Mouse (Mus musculus): ENCODE measurements around the gene Jak3. TPM values are rescaled to one million over a fixed set of nuclear protein-coding genes. Genes with fewer than 3 reads are reported as not detected.

The Jak3 gene
- polyA plus RNA-seq, 1 experiment from 2014 or later: 4.5 TPM

- H3K4me1 ChIP-seq (replicated peaks; ENCODE audit: control insufficient read depth, insufficient read depth, low read length): peaks cover 16% of the 10 kb centered on the region
- H3K4me3 ChIP-seq (ENCODE audit: low read depth, low read length): peak overlapping the region; percentile 46
- WGBS: under 1% methylated on average over 58 of the region's 64 CpGs
- no peaks in the 10 kb centered on the region for H3K9me3 ChIP-seq (ENCODE audit: control insufficient read depth, low read length)
- no peak overlapping the region for H3K27ac ChIP-seq (ENCODE audit: low read depth)
- H3K36me3 ChIP-seq (ENCODE audit: control insufficient read depth, insufficient read depth, low read length): no peaks in the 10 kb centered on the region
- ATAC-seq (replicated peaks; ENCODE audit: low FRiP score, low TSS enrichment, low read depth): peak; percentile 33
- peak; percentile 70 for DNase-seq (ENCODE audit: low spot score)
- H3K9ac ChIP-seq (ENCODE audit: low read length): no peak overlapping the region
- H3K4me2 ChIP-seq (ENCODE audit: low read length): peak overlapping the region; percentile 98
- H3K27me3 ChIP-seq (replicated peaks; ENCODE audit: control insufficient read depth, insufficient read depth, low read length): peaks cover 25% of the 10 kb centered on the region
These were observed 5.2 kb upstream of the Jak3 start for GRCm38 (mm10) chr8:71670621-71671548.

GRCm38 (mm10) chr8:71671549-71671965 is 4.5 kb upstream of the Jak3 start, which contains the start of gene Unc13a:
Unc13a (minus strand) TSS chr8:71671757.
- Histone ChIP-seq H3K27ac (ENCODE audit: low read depth) (no peak within 1 kb of the TSS), H3K36me3 (ENCODE audit: control insufficient read depth, insufficient read depth, low read length) (no peaks in the 10 kb centered on the region), H3K4me2 (ENCODE audit: low read length) (peak within 1 kb of the TSS; percentile 98), H3K4me3 (ENCODE audit: low read depth, low read length) (peak within 1 kb of the TSS; percentile 46), H3K9me3 (ENCODE audit: control insufficient read depth, low read length) (no peaks in the 10 kb centered on the region), H3K27me3 (replicated peaks; ENCODE audit: control insufficient read depth, insufficient read depth, low read length) (peaks cover 25% of the 10 kb centered on the region), H3K4me1 (replicated peaks; ENCODE audit: control insufficient read depth, insufficient read depth, low read length) (peaks cover 16% of the 10 kb centered on the region), H3K9ac (ENCODE audit: low read length) (peak within 1 kb of the TSS; percentile 6; the same call in 1 of the 2 replicates)
- ATAC-seq (replicated peaks; ENCODE audit: low FRiP score, low TSS enrichment, low read depth): peak; percentile 65
- WGBS: under 1% methylated on average over 42 of the region's 42 CpGs
- DNase-seq (ENCODE audit: low spot score): peak; percentile 98

GRCm38 (mm10) chr8:71672168-71672735 is 3.8 kb upstream of the Jak3 start:
- peaks cover 22% of the 10 kb centered on the region for H3K27me3 ChIP-seq (replicated peaks; ENCODE audit: control insufficient read depth, insufficient read depth, low read length)
- no peaks in the 10 kb centered on the region for H3K9me3 ChIP-seq (ENCODE audit: control insufficient read depth, low read length)
- peak overlapping the region; percentile 6; the same call in 1 of the 2 replicates for H3K9ac ChIP-seq (ENCODE audit: low read length)
- H3K4me3 ChIP-seq (ENCODE audit: low read depth, low read length): 0 out of 2 replicates have a peak overlapping the region, but pooled peaks have one; percentile 46
- no peaks in the 10 kb centered on the region for H3K36me3 ChIP-seq (ENCODE audit: control insufficient read depth, insufficient read depth, low read length)
- 49% methylated on average over 6 of the region's 6 CpGs for WGBS
- no peak for DNase-seq (ENCODE audit: low spot score)
- peaks cover 20% of the 10 kb centered on the region for H3K4me1 ChIP-seq (replicated peaks; ENCODE audit: control insufficient read depth, insufficient read depth, low read length)
- no peak for ATAC-seq (replicated peaks; ENCODE audit: low FRiP score, low TSS enrichment, low read depth)
- H3K4me2 ChIP-seq (ENCODE audit: low read length): peak overlapping the region; percentile 98
- H3K27ac ChIP-seq (ENCODE audit: low read depth): no peak overlapping the region

DNA sequence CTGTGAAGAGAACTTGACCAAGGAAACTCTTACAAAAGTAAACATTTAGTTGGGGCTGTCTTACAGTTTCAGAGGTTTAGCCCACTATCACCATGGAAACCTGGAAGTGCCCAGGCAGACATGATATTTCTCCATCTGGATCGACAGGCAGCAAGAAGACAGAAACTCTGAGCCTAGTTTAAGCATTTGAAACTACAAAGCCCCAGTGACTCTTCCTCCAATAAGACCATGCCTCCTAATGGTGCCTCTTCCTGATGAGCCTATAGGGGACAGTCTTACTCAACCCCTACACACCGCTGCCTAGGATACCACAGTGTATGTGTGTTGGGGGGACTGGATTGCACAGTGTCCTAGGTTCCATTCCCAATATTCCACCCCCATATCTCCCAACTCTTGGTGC is 2.0 kb upstream of the Jak3 start:
- H3K27ac ChIP-seq (ENCODE audit: low read depth): no peak overlapping the region
- no peaks in the 10 kb centered on the region for H3K36me3 ChIP-seq (ENCODE audit: control insufficient read depth, insufficient read depth, low read length)
- no peak overlapping the region for H3K9ac ChIP-seq (ENCODE audit: low read length)
- no peaks in the 10 kb centered on the region for H3K9me3 ChIP-seq (ENCODE audit: control insufficient read depth, low read length)
- WGBS: 67% methylated on average over 2 of the region's 2 CpGs
- ATAC-seq (replicated peaks; ENCODE audit: low FRiP score, low TSS enrichment, low read depth) (no peak), DNase-seq (ENCODE audit: low spot score) (no peak)
- H3K4me1 ChIP-seq (replicated peaks; ENCODE audit: control insufficient read depth, insufficient read depth, low read length): peaks cover 12% of the 10 kb centered on the region; the same call in 1 of the 2 replicates
- H3K4me2 ChIP-seq (ENCODE audit: low read length): no peak overlapping the region
- no peak overlapping the region for H3K4me3 ChIP-seq (ENCODE audit: low read depth, low read length)
- peaks cover 33% of the 10 kb centered on the region for H3K27me3 ChIP-seq (replicated peaks; ENCODE audit: control insufficient read depth, insufficient read depth, low read length)

GRCm38 (mm10) chr8:71675456-71676019 is 558 bp upstream of the Jak3 start:
- Histone ChIP-seq H3K9me3 (ENCODE audit: control insufficient read depth, low read length) (no peaks in the 10 kb centered on the region), H3K9ac (ENCODE audit: low read length) (no peak overlapping the region; the same call in 1 of the 2 replicates), H3K4me3 (ENCODE audit: low read depth, low read length) (peak overlapping the region; percentile 67), H3K36me3 (ENCODE audit: control insufficient read depth, insufficient read depth, low read length) (no peaks in the 10 kb centered on the region), H3K4me1 (replicated peaks; ENCODE audit: control insufficient read depth, insufficient read depth, low read length) (peaks cover 8% of the 10 kb centered on the region; the same call in 1 of the 2 replicates), H3K4me2 (ENCODE audit: low read length) (peak overlapping the region; percentile 77), H3K27me3 (replicated peaks; ENCODE audit: control insufficient read depth, insufficient read depth, low read length) (peaks cover 41% of the 10 kb centered on the region), H3K27ac (ENCODE audit: low read depth) (no peak overlapping the region)
- no peak for DNase-seq (ENCODE audit: low spot score)
- no peak for ATAC-seq (replicated peaks; ENCODE audit: low FRiP score, low TSS enrichment, low read depth)
- WGBS: 38% methylated on average over 9 of the region's 9 CpGs

DNA sequence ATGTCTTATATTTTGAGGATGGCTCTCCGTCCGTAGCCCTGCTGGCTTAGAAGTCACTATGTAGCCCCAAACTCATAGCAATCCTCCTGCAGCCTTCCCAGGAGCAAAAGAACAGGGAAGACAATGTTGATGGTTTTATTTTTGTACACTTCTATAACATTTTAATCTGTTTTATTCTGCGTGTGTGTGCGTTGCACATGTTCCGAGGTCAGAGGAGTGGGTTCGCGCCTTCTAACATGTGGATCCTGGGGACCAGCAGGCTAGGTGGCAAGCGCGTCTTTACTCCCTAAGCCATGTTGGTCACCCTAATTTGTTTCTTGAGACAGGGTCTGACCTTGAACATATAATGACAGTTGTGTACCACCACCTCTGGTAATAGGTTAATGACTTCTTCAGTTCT is 707 bp downstream of the Jak3 start:
- Histone ChIP-seq H3K27ac (ENCODE audit: low read depth) (peak overlapping the region; percentile 40; the same call in 1 of the 2 replicates), H3K4me1 (replicated peaks; ENCODE audit: control insufficient read depth, insufficient read depth, low read length) (peaks cover 8% of the 10 kb centered on the region; the same call in 1 of the 2 replicates), H3K36me3 (ENCODE audit: control insufficient read depth, insufficient read depth, low read length) (no peaks in the 10 kb centered on the region), H3K4me2 (ENCODE audit: low read length) (peak overlapping the region; percentile 77), H3K27me3 (replicated peaks; ENCODE audit: control insufficient read depth, insufficient read depth, low read length) (peaks cover 48% of the 10 kb centered on the region), H3K9me3 (ENCODE audit: control insufficient read depth, low read length) (no peaks in the 10 kb centered on the region), H3K9ac (ENCODE audit: low read length) (peak overlapping the region; percentile 60), H3K4me3 (ENCODE audit: low read depth, low read length) (peak overlapping the region; percentile 67)
- 55% methylated on average over 9 of the region's 9 CpGs for WGBS
- ATAC-seq (replicated peaks; ENCODE audit: low FRiP score, low TSS enrichment, low read depth) (no peak), DNase-seq (ENCODE audit: low spot score) (no peak)

- DNase-seq (ENCODE audit: low spot score) (no peak), ATAC-seq (replicated peaks; ENCODE audit: low FRiP score, low TSS enrichment, low read depth) (no peak)
- Histone ChIP-seq H3K36me3 (ENCODE audit: control insufficient read depth, insufficient read depth, low read length) (no peaks in the 10 kb centered on the region), H3K4me2 (ENCODE audit: low read length) (no peak overlapping the region), H3K4me3 (ENCODE audit: low read depth, low read length) (no peak overlapping the region), H3K27ac (ENCODE audit: low read depth) (no peak overlapping the region), H3K27me3 (replicated peaks; ENCODE audit: control insufficient read depth, insufficient read depth, low read length) (peaks cover 56% of the 10 kb centered on the region), H3K4me1 (replicated peaks; ENCODE audit: control insufficient read depth, insufficient read depth, low read length) (0 out of 2 replicates have a peak, but pooled peaks cover 3% of the 10 kb centered on the region), H3K9me3 (ENCODE audit: control insufficient read depth, low read length) (no peaks in the 10 kb centered on the region), H3K9ac (ENCODE audit: low read length) (no peak overlapping the region)
These were observed 1.5 kb downstream of the Jak3 start for GRCm38 (mm10) chr8:71677555-71677954.

DNA sequence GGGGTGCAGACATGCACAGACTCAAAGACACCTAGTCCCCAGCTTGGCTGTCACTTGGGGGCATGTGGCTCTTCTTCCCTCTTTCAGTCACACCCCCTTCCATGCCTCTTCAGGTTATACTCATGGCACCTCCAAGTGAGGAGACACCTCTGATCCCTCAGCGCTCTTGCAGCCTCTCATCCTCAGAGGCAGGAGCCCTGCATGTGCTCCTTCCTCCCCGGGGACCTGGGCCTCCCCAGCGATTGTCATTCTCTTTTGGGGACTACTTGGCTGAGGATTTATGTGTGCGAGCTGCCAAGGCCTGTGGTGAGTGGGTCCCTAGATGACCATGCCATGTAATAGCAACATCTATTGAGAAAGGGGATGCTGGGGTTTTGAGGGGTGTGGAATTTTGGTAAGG is 2.1 kb downstream of the Jak3 start:
- ATAC-seq (replicated peaks; ENCODE audit: low FRiP score, low TSS enrichment, low read depth): no peak
- H3K36me3 ChIP-seq (ENCODE audit: control insufficient read depth, insufficient read depth, low read length): no peaks in the 10 kb centered on the region
- peaks cover 62% of the 10 kb centered on the region for H3K27me3 ChIP-seq (replicated peaks; ENCODE audit: control insufficient read depth, insufficient read depth, low read length)
- H3K27ac ChIP-seq (ENCODE audit: low read depth): no peak overlapping the region
- no peak overlapping the region for H3K4me3 ChIP-seq (ENCODE audit: low read depth, low read length)
- H3K9me3 ChIP-seq (ENCODE audit: control insufficient read depth, low read length): no peaks in the 10 kb centered on the region
- H3K4me2 ChIP-seq (ENCODE audit: low read length): no peak overlapping the region
- no peak for DNase-seq (ENCODE audit: low spot score)
- WGBS: 62% methylated on average over 4 of the region's 4 CpGs
- 0 out of 2 replicates have a peak, but pooled peaks cover 3% of the 10 kb centered on the region for H3K4me1 ChIP-seq (replicated peaks; ENCODE audit: control insufficient read depth, insufficient read depth, low read length)
- H3K9ac ChIP-seq (ENCODE audit: low read length): no peak overlapping the region

Data from intestine, embryonic 14.5 days (tissue).